Mouse (Mus musculus): ENCODE measurements around the gene Tmem189.

DNA sequence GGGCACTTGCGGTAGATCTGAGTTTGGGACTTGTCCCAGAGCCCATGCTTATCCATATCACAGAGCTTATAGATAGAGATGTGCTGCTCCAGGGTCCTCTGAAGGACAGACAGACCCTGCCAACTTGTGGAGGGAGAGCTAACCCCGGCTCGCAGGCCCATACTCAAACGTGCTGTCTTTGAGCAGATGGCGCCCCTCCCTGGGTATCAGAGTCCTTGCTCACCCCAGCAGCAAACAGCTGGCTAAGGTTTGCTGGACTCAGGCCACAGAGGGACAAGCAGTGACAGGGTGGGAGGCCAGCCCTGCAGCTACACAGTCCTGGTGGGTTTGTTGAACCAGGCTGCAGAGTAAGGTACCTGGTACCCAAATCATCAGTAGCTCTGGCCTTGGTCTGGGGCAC lies 86.6 kb downstream of the Tmem189 start:
- TF ChIP-seq CTCF (IDR thresholded peaks at IDR 0.05; ENCODE audit: borderline replicate concordance, insufficient read depth, low read depth, low read length): no peak
- no peak for TF ChIP-seq POLR2A (IDR thresholded peaks at IDR 0.05; ENCODE audit: borderline replicate concordance, insufficient read depth, low read length)

Measured in cerebellum, adult 2 months (tissue).